Mouse (Mus musculus) bone marrow, adult 2 months (tissue): Measurements from ENCODE around the gene Masp1. TPM values are rescaled to one million over a fixed set of nuclear protein-coding genes. Genes with fewer than 3 reads are reported as not detected.

Experiments used
- H3K27ac ChIP-seq: fragments of 200-500 bp; 2 replicates; pipeline ENCODE4 v1.5.1; 2012; ENCODE audit warnings: low read depth, mild to moderate bottlenecking, control low read depth, inconsistent platforms, low read length; ENCODE audit not compliant: control insufficient read depth, poor library complexity, insufficient read depth
- H3K4me1 ChIP-seq: fragments of 200-500 bp; 2 replicates; pipeline ENCODE4 v1.6.1; 2011; ENCODE audit warnings: low read length; ENCODE audit not compliant: control insufficient read depth, insufficient read depth
- H3K4me3 ChIP-seq: fragments of 200-500 bp; replicated peaks from 2 replicates; pipeline ENCODE3; 2011; ENCODE audit warnings: mild to moderate bottlenecking, low read depth, low read length, control low read depth; ENCODE audit not compliant: control insufficient read depth
- CTCF ChIP-seq: fragments of 200-500 bp; IDR thresholded peaks from 2 replicates; pipeline ENCODE4 v1.5.1; 2011; ENCODE audit warnings: low read length, control low read depth; ENCODE audit not compliant: control insufficient read depth, insufficient read depth
- POLR2A ChIP-seq: fragments of 200-500 bp; IDR thresholded peaks from 2 replicates; pipeline ENCODE4 v1.6.1; 2011; ENCODE audit warnings: low read depth, mild to moderate bottlenecking, control low read depth, low read length, borderline replicate concordance; ENCODE audit not compliant: control insufficient read depth
- WGBS: fragments of 180-500 bp; shearing (Covaris S2); methylation state at CpG from one replicate; pipeline ENCODE4 v1.1.7; 2018; 5-methylcytosine and 5-hydroxymethylcytosine counted together
- polyA plus RNA-seq: library from polyadenylated mRNA; stranded (reverse); fragments of >200 nt; gene quantifications from 2 replicates; pipeline ENCODE4 v1.2.4, GENCODE M21; 2011; ENCODE audit warnings: low replicate concordance; ENCODE audit not compliant: missing spikeins, insufficient read depth, insufficient read length

Gene Masp1
- polyA plus RNA-seq, 1 experiment = 0.87 TPM

DNA sequence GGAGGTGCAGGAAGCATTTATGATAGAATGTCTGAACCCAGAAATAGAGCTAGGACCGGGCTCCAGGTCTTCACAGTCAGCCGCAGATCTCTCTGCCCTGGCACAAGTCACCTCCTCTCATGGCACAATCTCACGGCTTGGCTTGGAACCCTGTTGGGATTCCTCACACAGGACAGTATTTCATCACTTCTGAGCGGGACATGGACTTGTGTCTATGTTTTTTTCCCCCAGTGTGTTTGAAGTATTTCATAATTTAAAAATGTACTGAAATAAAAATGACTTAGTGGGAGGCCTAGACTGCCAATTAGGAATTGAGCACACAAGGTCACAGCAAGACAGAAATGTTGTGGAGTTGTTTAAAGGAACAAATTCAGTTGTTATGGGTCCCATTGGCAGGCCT is 76.4 kb downstream of the Masp1 start:
- TF ChIP-seq CTCF (no peak), POLR2A (no peak)
- WGBS = 78% methylated on average over 4 of the region's 4 CpGs

DNA sequence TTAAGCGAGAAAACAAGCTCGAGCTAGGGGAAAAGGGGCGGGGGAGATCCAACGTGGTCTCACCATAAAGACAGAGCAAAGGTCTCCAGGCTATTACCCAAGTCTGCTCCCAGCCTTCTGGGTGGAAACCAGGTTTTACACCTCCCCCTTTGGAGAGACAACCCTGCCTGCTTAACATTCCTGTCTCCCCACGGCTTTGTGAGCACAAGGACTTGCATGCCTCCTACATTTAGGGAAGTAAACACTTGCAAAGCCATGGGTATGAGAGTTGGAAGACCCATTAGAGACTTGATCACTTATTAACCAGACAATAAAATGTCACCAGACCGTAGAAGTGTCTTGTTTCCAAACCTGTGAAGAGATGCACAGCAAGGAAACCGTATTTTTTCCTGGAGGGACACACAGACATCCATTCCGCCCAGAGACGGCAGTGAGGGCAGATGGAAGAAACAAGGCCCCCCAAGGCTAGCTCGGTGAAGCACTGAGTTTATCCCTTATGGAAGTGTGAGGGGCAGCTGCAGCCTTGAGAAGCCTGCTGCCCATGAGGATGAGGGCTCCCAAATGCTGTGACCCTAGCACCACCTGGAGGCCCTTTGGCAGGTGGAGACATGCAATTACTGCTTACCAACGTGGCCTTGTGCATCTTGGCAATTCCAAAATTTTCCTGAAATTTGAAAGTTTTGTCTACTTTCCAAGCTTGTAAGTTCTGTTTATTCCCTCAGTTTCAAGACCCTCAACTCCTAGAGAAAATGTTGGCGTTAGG is 83.0 kb downstream of the Masp1 start:
- TF ChIP-seq CTCF (peak; percentile 36; the same call in 1 of the 2 replicates), POLR2A (no peak)
- Histone ChIP-seq H3K4me1 (no peaks in the 10 kb centered on the region), H3K27ac (no peak overlapping the region), H3K4me3 (no peak overlapping the region)
- WGBS = 67% methylated on average over 12 of the region's 12 CpGs

More for the DNA sequence above, 76.4 kb downstream of the Masp1 start:
- no peaks in the 10 kb centered on the region for H3K4me1 ChIP-seq
- no peak overlapping the region for H3K27ac ChIP-seq
- no peak overlapping the region for H3K4me3 ChIP-seq

DNA sequence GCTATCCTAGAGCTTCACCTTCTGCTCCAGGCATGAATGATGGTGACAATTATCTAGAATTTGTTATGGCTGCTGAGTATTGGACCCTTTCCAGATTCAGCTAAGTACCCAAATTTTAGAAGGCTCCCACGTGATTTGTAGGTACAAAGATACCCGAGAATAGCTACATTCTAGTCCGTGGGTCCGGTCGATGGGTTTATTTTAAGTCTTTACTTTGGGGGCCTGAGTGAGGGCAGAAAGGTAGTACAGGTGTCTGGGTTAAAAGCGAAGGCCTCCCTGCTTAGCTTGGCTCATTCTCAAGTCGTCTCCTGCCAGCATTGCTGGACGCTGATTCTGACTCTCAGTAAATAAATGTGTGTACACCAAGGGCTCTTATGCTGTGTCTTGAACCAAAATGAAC is 90.6 kb downstream of the Masp1 start:
- no peaks in the 10 kb centered on the region for H3K4me1 ChIP-seq
- no peak for TF ChIP-seq POLR2A
- no peak for TF ChIP-seq CTCF
- no peak overlapping the region for H3K27ac ChIP-seq
- no peak overlapping the region for H3K4me3 ChIP-seq
- WGBS = 81% methylated on average over 8 of the region's 8 CpGs

DNA sequence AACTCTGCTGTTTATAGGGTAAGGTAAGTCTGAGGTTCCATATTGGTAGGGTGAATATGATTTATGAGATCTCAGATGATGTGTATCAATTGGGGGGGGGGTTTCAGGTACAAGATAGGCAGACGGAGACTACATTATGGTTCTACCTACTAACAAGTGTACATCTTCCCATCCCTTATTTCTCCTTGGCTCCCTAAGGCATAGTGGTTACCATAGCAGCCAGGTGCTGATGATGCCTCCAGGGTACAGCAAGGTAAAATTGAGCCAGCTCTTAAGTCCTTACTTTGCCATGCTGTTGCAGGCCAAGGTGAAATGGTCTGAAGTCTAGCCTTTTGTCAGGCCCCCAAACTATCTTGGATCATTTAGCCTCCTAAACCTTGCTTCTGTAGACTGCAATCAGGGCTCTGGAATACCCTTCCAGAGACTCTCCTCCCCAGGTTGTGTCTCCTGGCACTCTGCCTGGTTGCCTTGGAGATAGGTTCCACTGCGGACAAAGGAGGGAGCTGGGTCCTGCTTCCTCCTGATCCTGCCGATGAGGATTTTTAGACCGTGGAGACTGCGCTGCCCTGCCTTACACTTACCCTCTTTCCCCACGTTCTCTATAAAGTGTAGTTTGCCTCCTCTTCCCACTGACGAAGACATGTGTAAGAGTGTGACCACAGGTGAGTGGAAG is 91.8 kb downstream of the Masp1 start, which contains the start of gene Rtp1:
TSS of gene Rtp1 (plus strand) at position 487 of the 673 bp plus-strand sequence.
- WGBS = 85% methylated on average over 7 of the region's 7 CpGs
- no peak within 1 kb of the TSS for H3K27ac ChIP-seq
- TF ChIP-seq CTCF (no peak), POLR2A (no peak)
- no peak within 1 kb of the TSS for H3K4me3 ChIP-seq
- H3K4me1 ChIP-seq = no peaks in the 10 kb centered on the region

DNA sequence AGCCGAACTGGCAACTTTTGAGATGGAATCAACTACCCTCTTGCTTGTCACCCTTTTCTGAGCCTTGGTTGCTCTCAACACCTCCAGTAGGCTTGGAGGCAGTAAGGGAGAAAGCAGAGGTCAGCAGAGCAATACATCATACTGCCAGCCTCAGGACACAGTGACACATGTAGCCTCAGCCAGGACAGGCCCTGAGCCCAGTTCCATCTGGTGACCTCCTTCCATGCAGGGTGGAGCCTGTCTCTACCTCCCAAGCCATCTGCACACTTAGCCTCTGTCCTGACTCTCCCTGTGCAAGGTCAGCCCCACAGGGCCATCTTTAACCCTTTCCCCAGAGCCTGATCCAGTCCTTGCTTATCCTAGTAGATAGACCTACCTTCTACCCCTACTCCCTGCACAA is 92.9 kb downstream of the Masp1 start:
- 86% methylated on average over 1 of the region's 1 CpGs for WGBS
- no peak overlapping the region for H3K27ac ChIP-seq

DNA sequence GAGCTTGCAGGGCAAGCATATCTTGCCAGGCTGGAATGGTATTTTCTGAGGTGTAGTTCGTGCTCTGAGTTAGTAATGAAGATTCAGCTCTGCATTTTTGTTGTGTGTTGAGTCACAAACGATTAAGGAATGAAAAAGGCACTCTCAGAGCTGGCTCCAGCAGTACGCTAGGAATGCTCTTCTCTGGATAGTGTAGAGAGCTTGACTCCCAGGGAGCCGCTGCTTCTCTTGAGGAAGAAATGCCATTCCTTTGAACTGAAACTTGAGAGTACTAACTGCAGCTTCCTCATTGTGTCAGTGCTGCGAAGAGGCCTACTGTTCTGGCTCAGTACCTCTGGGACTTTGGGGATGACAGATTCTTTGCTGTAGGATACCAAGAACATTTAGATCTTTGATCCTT is 96.8 kb downstream of the Masp1 start:
- no peaks in the 10 kb centered on the region for H3K4me1 ChIP-seq
- WGBS = 77% methylated on average over 5 of the region's 5 CpGs
- no peak for TF ChIP-seq POLR2A
- H3K4me3 ChIP-seq = no peak overlapping the region
- no peak overlapping the region for H3K27ac ChIP-seq

More for the DNA sequence above, 92.9 kb downstream of the Masp1 start:
- Histone ChIP-seq H3K4me1 (no peaks in the 10 kb centered on the region), H3K4me3 (no peak overlapping the region)
- no peak for TF ChIP-seq POLR2A
- TF ChIP-seq CTCF = no peak

DNA sequence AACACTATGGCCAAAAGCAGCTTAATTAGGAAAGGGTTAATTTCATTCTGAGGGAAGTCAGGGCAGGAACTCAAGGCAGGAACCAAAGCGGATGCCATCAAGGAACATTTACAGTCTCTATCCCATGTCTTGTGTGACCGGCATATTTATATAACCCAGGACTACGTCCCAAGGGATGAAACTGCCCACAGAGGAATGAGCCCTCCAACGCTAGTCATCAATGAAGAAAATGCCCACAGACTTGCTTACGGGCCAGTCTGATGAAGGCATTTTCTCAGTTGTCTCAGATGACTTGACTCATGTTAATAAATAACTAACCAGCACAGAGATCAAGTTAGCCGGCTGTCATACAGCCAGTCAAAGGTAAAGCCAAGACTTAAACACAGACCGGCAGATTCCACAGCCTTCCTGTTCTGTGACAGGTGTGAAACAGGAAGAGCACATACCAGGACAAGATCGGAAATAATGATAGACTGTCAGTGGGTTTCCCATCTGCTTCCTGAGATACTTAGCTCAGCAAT is 101.0 kb downstream of the Masp1 start:
- H3K27ac ChIP-seq = no peak overlapping the region
- TF ChIP-seq POLR2A = no peak
- no peak for TF ChIP-seq CTCF
- WGBS = 76% methylated on average over 8 of the region's 8 CpGs

DNA sequence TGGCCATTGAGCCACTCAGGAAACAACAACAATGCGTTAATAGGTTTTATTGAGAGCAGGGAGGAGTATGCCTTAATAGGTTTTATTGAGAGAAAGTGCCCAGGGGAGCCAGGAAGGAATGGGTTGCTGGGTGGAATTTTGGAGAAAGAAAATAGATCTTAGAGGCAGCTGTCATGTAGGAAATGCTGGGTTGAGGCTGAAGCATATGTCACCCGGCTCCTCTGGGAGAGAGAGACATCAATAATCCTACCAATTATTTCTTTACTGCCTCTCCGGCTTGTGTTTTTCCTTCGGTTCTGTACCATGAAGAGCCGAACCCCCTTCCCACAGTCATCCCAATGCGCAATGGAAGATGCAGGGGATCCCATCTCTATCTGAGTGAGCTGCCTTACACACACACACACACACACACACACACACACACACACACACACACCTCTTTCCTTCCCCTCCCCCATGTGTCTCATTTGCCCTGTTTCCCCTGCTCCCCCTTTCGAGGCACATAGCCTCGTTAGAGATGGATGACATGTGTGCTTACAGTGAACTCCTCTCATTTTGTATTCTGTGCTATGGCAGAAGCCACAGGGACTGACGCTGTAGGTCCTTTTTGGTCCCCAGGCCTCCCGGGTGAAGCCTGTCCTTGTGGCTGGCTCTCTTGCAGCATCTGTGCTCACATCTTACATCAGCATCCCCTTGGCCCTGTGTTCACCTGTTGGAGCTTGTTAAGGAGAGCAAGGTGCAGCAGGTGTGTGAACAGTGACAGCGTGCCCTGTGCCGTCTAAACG is 103.0 kb downstream of the Masp1 start:
- TF ChIP-seq POLR2A (no peak), CTCF (no peak)
- Histone ChIP-seq H3K4me3 (no peak overlapping the region), H3K4me1 (no peaks in the 10 kb centered on the region), H3K27ac (no peak overlapping the region)
- WGBS = 75% methylated on average over 13 of the region's 13 CpGs

More for the DNA sequence above, 101.0 kb downstream of the Masp1 start:
- no peak overlapping the region for H3K4me3 ChIP-seq
- H3K4me1 ChIP-seq = no peaks in the 10 kb centered on the region
